Mouse (Mus musculus) forebrain, postnatal 0 days (tissue): ENCODE data around the gene Tigar. TPM values are rescaled to one million over a fixed set of nuclear protein-coding genes. Genes with fewer than 3 reads are reported as not detected.
A peak's percentile ranks its signal among the peaks of the same experiment; 100 is the strongest.

Experiments used
- ATAC-seq: fragments of 200-750 bp; cut with Nextera tagmentation; 2 replicates; pipeline ENCODE4 v1.8.0; 2017; ENCODE audit warnings: mild to moderate bottlenecking, moderate library complexity
- DNase-seq: peaks from one replicate; pipeline ENCODE4 v3.0.0-alpha.2; 2015
- H3K27ac ChIP-seq: fragments of 300-500 bp; sonication (generic); 2 replicates; pipeline ENCODE4 v1.5.1; 2014; ENCODE audit warnings: low read depth, mild to moderate bottlenecking, antibody characterized with exemption, low read length, moderate library complexity, mixed read lengths
- H3K27me3 ChIP-seq: fragments of 300-500 bp; sonication (generic); 2 replicates; pipeline ENCODE4 v1.6.1; 2014; ENCODE audit warnings: mild to moderate bottlenecking, low read length, mixed read lengths; ENCODE audit not compliant: insufficient read depth
- H3K36me3 ChIP-seq: fragments of 300-500 bp; sonication (generic); 2 replicates; pipeline ENCODE4 v1.6.1; 2014; ENCODE audit warnings: mild to moderate bottlenecking, moderate library complexity; ENCODE audit not compliant: insufficient read depth
- H3K4me1 ChIP-seq: fragments of 300-500 bp; sonication (generic); 2 replicates; pipeline ENCODE4 v1.6.1; 2014; ENCODE audit warnings: antibody characterized with exemption; ENCODE audit not compliant: insufficient read depth
- H3K4me2 ChIP-seq: fragments of 300-500 bp; sonication (generic); 2 replicates; pipeline ENCODE4 v1.6.1; 2014; ENCODE audit warnings: low read depth, mild to moderate bottlenecking, moderate library complexity
- H3K4me3 ChIP-seq: fragments of 300-500 bp; sonication (generic); 2 replicates; pipeline ENCODE4 v1.5.1; 2014; ENCODE audit warnings: low read depth, low read length, mixed read lengths
- H3K9ac ChIP-seq: fragments of 300-500 bp; sonication (generic); 2 replicates; pipeline ENCODE4 v1.6.1; 2014; ENCODE audit warnings: mild to moderate bottlenecking
- H3K9me3 ChIP-seq: fragments of 300-500 bp; sonication (generic); 2 replicates; pipeline ENCODE4 v1.6.1; 2016; ENCODE audit warnings: low read length
- CTCF ChIP-seq: sonication (generic); IDR thresholded peaks from 2 replicates; pipeline ENCODE4 v1.5.1; 2016; ENCODE audit warnings: antibody characterized with exemption, control low read depth, low read depth
- WGBS: fragments of 180-500 bp; shearing (Covaris S2); extraction: QIAGEN DNeasy Blood & Tissue Kit; methylation state at CpG from one replicate; pipeline ENCODE4 v1.1.7; 2014; 5-methylcytosine and 5-hydroxymethylcytosine counted together
- polyA plus RNA-seq: library from polyadenylated mRNA; unstranded; fragments of >200 nt; fragmentation: Nextera tagmentation; extraction: Ambion mirVana; gene quantifications from 2 replicates; pipeline ENCODE4 v1.2.1, GENCODE M21; 2015
- total RNA-seq: library from RNA; depleted of rRNA; stranded (reverse); fragments of >200 nt; gene quantifications from 2 replicates; pipeline ENCODE4 v1.2.3, GENCODE M21; 2014

Gene Tigar
- total and polyA plus RNA-seq, 2 experiments from 2014 or later = 6.8 to 9.3 TPM

DNA sequence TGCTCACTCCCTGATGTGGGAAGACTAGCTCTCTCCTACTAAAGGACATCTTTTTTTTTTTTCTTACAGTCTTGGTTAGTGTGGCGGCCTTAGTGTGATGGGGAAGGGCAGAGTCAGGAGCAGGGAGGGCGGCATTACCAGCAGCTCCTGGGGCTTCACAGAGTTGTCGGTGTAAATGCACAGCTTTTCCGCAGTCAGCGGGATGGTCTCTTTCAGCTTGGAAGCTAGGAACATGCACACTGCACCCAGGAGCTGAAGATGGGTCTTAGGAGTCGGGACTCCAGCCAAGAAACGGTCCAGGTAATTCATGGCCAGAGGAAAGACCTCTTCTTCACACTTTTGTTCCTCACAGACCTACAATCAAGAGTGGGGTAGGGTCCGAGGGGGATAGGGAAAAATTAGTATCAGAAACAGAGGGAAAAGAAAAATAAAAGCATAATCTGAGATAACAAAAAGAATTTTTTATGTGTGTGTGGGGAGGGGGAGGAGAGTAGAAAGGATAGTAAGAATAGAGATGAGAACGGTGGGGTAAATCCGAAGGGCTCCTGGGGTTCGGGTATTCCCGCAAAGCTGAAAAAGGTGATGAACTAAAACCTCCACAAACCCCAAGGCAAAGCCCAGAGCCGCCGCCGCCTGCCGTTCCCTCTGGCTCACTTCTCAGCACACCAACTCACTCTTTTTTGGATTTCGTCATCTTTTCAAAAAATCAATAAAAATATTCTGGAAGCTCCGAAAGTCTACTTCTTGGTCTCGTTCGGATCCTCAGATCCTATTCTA lies 39.4 kb upstream of the Tigar start:
- Histone ChIP-seq H3K36me3 (no peaks in the 10 kb centered on the region), H3K4me2 (peak overlapping the region; percentile 97), H3K9ac (peak overlapping the region; percentile 64), H3K4me3 (peak overlapping the region; percentile 58), H3K9me3 (no peaks in the 10 kb centered on the region), H3K4me1 (0 out of 2 replicates have a peak, but pooled peaks cover 9% of the 10 kb centered on the region), H3K27ac (peak overlapping the region; percentile 69; the same call in 1 of the 2 replicates), H3K27me3 (peaks cover 17% of the 10 kb centered on the region)
- DNase-seq (no peak), ATAC-seq (no peak)
- no peak for TF ChIP-seq CTCF
- WGBS = 5% methylated on average over 20 of the region's 20 CpGs

DNA sequence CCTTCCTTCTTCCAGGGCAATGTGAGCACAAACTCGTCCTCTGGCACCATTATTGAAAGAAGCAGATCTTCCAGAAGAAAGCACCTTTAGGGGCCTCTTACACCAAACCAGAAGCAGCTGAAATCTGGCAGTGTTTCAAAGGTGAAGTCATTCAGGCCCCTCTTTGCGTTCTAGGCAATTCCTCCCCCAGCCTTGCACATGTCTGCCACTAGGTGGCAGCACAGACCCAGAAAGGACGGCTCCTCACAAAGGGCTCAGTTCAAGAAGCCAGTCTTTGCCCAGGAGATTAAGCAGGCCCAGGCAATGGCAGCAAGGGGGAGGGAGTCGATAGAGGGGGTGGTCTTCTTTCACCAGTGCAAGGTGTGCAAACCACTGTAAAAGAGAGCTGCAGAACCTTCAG lies 38.3 kb upstream of the Tigar start:
- Histone ChIP-seq H3K4me2 (peak overlapping the region; percentile 97), H3K9me3 (no peaks in the 10 kb centered on the region), H3K27ac (no peak overlapping the region), H3K4me1 (0 out of 2 replicates have a peak, but pooled peaks cover 8% of the 10 kb centered on the region), H3K36me3 (no peaks in the 10 kb centered on the region), H3K9ac (no peak overlapping the region), H3K4me3 (0 out of 2 replicates have a peak overlapping the region, but pooled peaks have one; percentile 58), H3K27me3 (peaks cover 9% of the 10 kb centered on the region; the same call in 1 of the 2 replicates)
- WGBS = 0% methylated on average over 4 of the region's 4 CpGs
- peak; percentile 94 for DNase-seq
- ATAC-seq = peak; percentile 59
- peak; percentile 99 for TF ChIP-seq CTCF

DNA sequence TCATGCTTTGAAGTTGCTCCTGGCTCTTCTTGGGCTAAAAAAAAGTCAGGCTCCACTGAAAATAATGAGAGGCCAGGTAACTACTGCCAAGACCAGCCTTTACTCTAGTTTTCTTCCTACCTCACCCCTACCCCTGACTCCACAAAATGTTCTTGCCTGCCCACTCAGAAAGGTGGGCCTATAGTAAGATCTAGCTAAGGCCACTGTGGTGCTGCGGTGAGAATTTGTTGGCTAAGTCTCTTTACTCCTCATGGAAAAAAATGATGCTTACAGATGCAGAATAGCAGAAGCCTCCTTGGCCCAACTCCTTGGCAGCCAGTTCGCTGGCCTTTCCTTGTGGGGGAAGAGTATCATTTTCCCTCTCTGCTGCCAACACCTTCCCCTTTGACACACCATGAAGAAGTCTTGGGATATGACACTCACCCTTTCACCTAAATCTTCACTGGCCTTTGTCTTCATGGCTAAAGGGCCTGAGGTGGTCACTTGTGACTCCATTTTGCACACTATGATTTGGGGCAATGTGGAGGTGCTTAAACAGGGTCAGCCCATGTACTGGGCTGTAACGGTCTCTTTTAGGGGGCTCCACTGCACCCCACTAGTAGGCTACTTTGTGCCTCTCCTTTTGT lies 37.1 kb upstream of the Tigar start:
- no peak for DNase-seq
- H3K36me3 ChIP-seq = no peaks in the 10 kb centered on the region
- no peak overlapping the region for H3K9ac ChIP-seq
- H3K9me3 ChIP-seq = no peaks in the 10 kb centered on the region
- H3K4me2 ChIP-seq = no peak overlapping the region
- WGBS = 82% methylated on average over 3 of the region's 3 CpGs
- 0 out of 2 replicates have a peak, but pooled peaks cover 1% of the 10 kb centered on the region for H3K4me1 ChIP-seq
- no peak overlapping the region for H3K4me3 ChIP-seq
- no peak for TF ChIP-seq CTCF
- peaks cover 6% of the 10 kb centered on the region; the same call in 1 of the 2 replicates for H3K27me3 ChIP-seq
- H3K27ac ChIP-seq = no peak overlapping the region
- no peak for ATAC-seq

DNA sequence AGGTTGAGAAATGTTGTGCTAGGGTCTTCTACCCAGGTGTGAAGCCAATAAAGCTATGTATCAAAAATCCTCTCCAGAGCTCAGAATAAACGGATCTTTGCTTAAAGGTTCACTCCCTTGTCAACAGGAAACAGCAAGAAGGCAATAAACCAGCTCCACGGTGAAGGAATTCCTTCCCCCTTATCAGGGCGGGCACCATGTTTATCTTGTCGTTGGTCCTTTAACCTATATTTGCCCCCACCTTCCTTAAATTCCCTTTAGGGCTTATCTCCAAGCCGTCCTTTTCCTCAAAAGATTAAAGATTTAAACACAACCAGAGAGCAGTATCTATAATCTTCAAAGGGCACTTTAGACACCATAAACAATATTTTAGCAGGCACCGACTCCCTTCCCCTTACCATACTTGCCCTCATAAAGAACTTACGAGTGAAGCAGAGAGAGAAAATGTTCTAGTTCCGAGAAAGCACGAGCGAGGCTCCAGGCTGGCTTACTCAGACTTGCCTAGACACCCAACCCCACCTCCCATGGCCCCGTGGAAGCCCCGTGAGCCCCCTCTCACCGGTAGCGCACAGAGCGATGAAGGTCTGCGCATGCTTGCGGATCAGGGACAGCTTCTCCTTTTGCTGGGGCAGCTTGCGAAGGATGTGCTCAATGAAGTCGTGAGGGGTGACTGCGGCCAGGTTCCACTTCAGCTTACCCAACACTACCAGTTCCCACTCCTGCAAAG lies 36.3 kb upstream of the Tigar start:
- DNase-seq (no peak), ATAC-seq (no peak)
- 83% methylated on average over 20 of the region's 20 CpGs for WGBS
- Histone ChIP-seq H3K9ac (no peak overlapping the region), H3K4me3 (no peak overlapping the region), H3K36me3 (peaks cover 5% of the 10 kb centered on the region; the same call in 1 of the 2 replicates), H3K9me3 (no peaks in the 10 kb centered on the region), H3K27ac (no peak overlapping the region), H3K27me3 (peaks cover 6% of the 10 kb centered on the region; the same call in 1 of the 2 replicates), H3K4me1 (no peaks in the 10 kb centered on the region), H3K4me2 (no peak overlapping the region)
- TF ChIP-seq CTCF = no peak

DNA sequence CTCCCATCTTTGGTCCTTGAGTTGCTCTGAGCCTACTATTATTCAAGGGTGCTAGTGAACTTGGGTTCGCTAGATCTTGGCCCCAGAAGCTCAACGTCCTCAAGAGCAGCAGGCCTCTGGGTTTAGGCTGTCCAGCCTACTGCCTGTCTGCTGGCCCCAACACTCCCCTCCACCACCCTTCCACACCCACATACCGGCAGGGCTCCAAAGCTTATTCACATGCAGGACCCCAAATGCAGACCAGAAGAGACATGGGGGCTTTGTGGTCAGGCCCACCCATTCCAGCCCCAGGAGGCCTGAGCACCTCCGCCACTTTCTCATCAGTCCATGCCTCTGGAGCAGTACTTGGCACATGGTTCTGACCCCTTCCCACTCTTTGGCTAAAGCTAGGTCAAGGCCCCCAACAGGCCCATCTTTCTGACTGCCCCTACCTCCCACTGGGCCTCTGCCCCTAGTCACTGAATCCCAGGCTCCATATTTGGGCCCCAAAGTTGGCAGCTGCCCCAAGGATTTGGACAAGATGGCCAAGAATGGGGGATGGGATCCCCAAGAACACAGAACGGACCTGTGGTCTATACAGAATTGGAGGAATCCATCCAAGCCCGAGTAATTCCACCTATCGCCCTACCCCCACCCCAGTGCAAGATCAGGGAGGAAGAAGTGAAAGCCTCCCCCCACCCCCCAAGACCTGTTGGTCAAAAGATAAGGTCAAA lies 34.4 kb upstream of the Tigar start:
- TF ChIP-seq CTCF = no peak
- Histone ChIP-seq H3K4me3 (no peak overlapping the region), H3K27me3 (peaks cover 6% of the 10 kb centered on the region; the same call in 1 of the 2 replicates), H3K9me3 (no peaks in the 10 kb centered on the region), H3K36me3 (peaks cover 7% of the 10 kb centered on the region; the same call in 1 of the 2 replicates), H3K4me2 (no peak overlapping the region), H3K27ac (no peak overlapping the region), H3K9ac (no peak overlapping the region), H3K4me1 (no peaks in the 10 kb centered on the region)
- ATAC-seq = no peak
- 73% methylated on average over 7 of the region's 7 CpGs for WGBS
- DNase-seq = no peak

DNA sequence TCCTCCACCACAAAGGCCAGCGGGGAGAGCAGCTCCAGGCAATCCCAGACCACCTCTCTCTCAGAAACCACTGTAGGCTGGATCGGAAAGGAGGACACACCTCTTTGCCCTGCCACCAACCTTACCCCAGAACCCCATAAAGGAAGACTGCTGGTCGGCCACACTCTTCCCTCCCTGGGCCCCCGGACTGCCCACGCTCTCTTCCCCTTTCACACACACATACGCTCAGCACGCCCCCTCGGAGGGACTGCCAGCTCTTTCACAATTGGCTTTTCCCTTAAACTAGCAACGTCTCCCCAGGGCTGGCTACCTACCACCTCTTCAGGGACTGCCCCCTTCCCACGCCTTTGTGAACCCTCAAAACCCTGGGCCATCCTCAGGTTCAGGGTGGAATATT lies 33.8 kb upstream of the Tigar start:
- no peak for DNase-seq
- Histone ChIP-seq H3K27me3 (no peaks in the 10 kb centered on the region), H3K9me3 (no peaks in the 10 kb centered on the region), H3K4me3 (no peak overlapping the region), H3K27ac (0 out of 2 replicates have a peak overlapping the region, but pooled peaks have one; percentile 15), H3K4me2 (no peak overlapping the region), H3K9ac (no peak overlapping the region), H3K36me3 (peaks cover 7% of the 10 kb centered on the region; the same call in 1 of the 2 replicates), H3K4me1 (no peaks in the 10 kb centered on the region)
- ATAC-seq = no peak
- WGBS = 56% methylated on average over 10 of the region's 10 CpGs
- no peak for TF ChIP-seq CTCF
